Mouse (Mus musculus) stomach, postnatal 0 days (tissue): ENCODE results near the gene Eif2d. TPM values are rescaled to one million over a fixed set of nuclear protein-coding genes. Genes with fewer than 3 reads are reported as not detected.
A peak's percentile ranks its signal among the peaks of the same experiment; 100 is the strongest.

Experiments used
- ATAC-seq: fragments of 200-750 bp; cut with Nextera tagmentation; 2 replicates; pipeline ENCODE4 v1.8.0; 2017; ENCODE audit not compliant: low FRiP score, low TSS enrichment
- DNase-seq: peaks from one replicate; pipeline ENCODE4 v3.0.0-alpha.2; 2016; ENCODE audit warnings: low spot score
- H3K27ac ChIP-seq: fragments of 300-500 bp; sonication (generic); replicated peaks from 2 replicates; pipeline ENCODE4 v1.5.1; 2014; ENCODE audit warnings: mild to moderate bottlenecking, control low read depth
- H3K27me3 ChIP-seq: fragments of 300-500 bp; sonication (generic); 2 replicates; pipeline ENCODE4 v1.6.1; 2014; ENCODE audit warnings: low read length; ENCODE audit not compliant: control insufficient read depth, insufficient read depth
- H3K36me3 ChIP-seq: fragments of 300-500 bp; sonication (generic); 2 replicates; pipeline ENCODE4 v1.6.1; 2014; ENCODE audit warnings: low read length, mixed read lengths; ENCODE audit not compliant: control insufficient read depth, insufficient read depth
- H3K4me1 ChIP-seq: fragments of 300-500 bp; sonication (generic); replicated peaks from 2 replicates; pipeline ENCODE4 v1.6.1; 2014; ENCODE audit warnings: antibody characterized with exemption; ENCODE audit not compliant: control insufficient read depth, insufficient read depth
- H3K4me2 ChIP-seq: fragments of 300-500 bp; sonication (generic); replicated peaks from 2 replicates; pipeline ENCODE4 v1.6.1; 2014; ENCODE audit warnings: low read depth, mild to moderate bottlenecking, control low read depth, moderate library complexity
- H3K4me3 ChIP-seq: fragments of 300-500 bp; sonication (generic); 2 replicates; pipeline ENCODE4 v1.5.1; 2014; ENCODE audit warnings: low read depth, low read length, control low read depth
- H3K9ac ChIP-seq: fragments of 300-500 bp; sonication (generic); 2 replicates; pipeline ENCODE4 v1.6.1; 2014; ENCODE audit warnings: mild to moderate bottlenecking, low read length, control low read depth, mixed read lengths
- H3K9me3 ChIP-seq: fragments of 300-500 bp; sonication (generic); 2 replicates; pipeline ENCODE4 v1.6.1; 2016; ENCODE audit warnings: low read length; ENCODE audit not compliant: control insufficient read depth
- CTCF ChIP-seq: IDR thresholded peaks from 2 replicates; pipeline ENCODE4 v1.5.1; 2016; ENCODE audit warnings: antibody characterized with exemption, low read depth, mild to moderate bottlenecking, moderate library complexity
- EP300 ChIP-seq: optimal IDR thresholded peaks from 2 replicates; pipeline ENCODE3; 2016; ENCODE audit warnings: antibody characterized with exemption
- WGBS: fragments of 180-500 bp; shearing (Covaris S2); extraction: QIAGEN DNeasy Blood & Tissue Kit; methylation state at CpG from one replicate; pipeline ENCODE4 v1.1.7; 2014; 5-methylcytosine and 5-hydroxymethylcytosine counted together
- polyA plus RNA-seq: library from polyadenylated mRNA; unstranded; fragments of >200 nt; fragmentation: Nextera tagmentation; extraction: Ambion mirVana; gene quantifications from 2 replicates; pipeline ENCODE4 v1.2.1, GENCODE M21; 2015

Gene Eif2d
- polyA plus RNA-seq, 1 experiment from 2014 or later: 36.3 TPM

- Histone ChIP-seq H3K4me2 (0 out of 2 replicates have a peak overlapping the region, but pooled peaks have one; percentile 5), H3K9ac (no peak overlapping the region), H3K27me3 (no peaks in the 10 kb centered on the region), H3K9me3 (no peaks in the 10 kb centered on the region), H3K36me3 (no peaks in the 10 kb centered on the region), H3K27ac (peak overlapping the region; percentile 65), H3K4me3 (no peak overlapping the region; the same call in 1 of the 2 replicates), H3K4me1 (peaks cover 11% of the 10 kb centered on the region)
- 44% methylated on average over 12 of the region's 12 CpGs for WGBS
- ATAC-seq (peak; percentile 73), DNase-seq (peak; percentile 61)
- no peak for TF ChIP-seq EP300
- TF ChIP-seq CTCF: peak; percentile 56
Measured at GRCm38 (mm10) chr1:131199976-131200375, 47.0 kb downstream of the Eif2d start.

- peak overlapping the region; percentile 65 for H3K27ac ChIP-seq
- H3K9me3 ChIP-seq: no peaks in the 10 kb centered on the region
- TF ChIP-seq CTCF (no peak), EP300 (no peak)
Measured at GRCm38 (mm10) chr1:131200588-131200987, 47.6 kb downstream of the Eif2d start.

GRCm38 (mm10) chr1:131201391-131201790 is 48.4 kb downstream of the Eif2d start:
- TF ChIP-seq CTCF: no peak
- TF ChIP-seq EP300: no peak
- DNase-seq: no peak
- no peak for ATAC-seq
- no peak overlapping the region for H3K4me3 ChIP-seq
- H3K27me3 ChIP-seq: no peaks in the 10 kb centered on the region
- no peaks in the 10 kb centered on the region for H3K9me3 ChIP-seq
- H3K4me1 ChIP-seq: peaks cover 8% of the 10 kb centered on the region; the same call in 1 of the 2 replicates
- H3K9ac ChIP-seq: no peak overlapping the region
- peak overlapping the region; percentile 65 for H3K27ac ChIP-seq
- 72% methylated on average over 4 of the region's 4 CpGs for WGBS
- no peaks in the 10 kb centered on the region for H3K36me3 ChIP-seq
- no peak overlapping the region for H3K4me2 ChIP-seq

More at GRCm38 (mm10) chr1:131200588-131200987, 47.6 kb downstream of the Eif2d start:
- Histone ChIP-seq H3K4me3 (no peak overlapping the region), H3K4me2 (no peak overlapping the region), H3K4me1 (peaks cover 11% of the 10 kb centered on the region), H3K36me3 (no peaks in the 10 kb centered on the region), H3K27me3 (no peaks in the 10 kb centered on the region), H3K9ac (no peak overlapping the region)
- DNase-seq: no peak
- 20% methylated on average over 10 of the region's 10 CpGs for WGBS
- ATAC-seq: no peak

GRCm38 (mm10) chr1:131204461-131204860 is 51.5 kb downstream of the Eif2d start:
- no peaks in the 10 kb centered on the region for H3K9me3 ChIP-seq
- H3K27me3 ChIP-seq: no peaks in the 10 kb centered on the region
- no peak for DNase-seq
- no peak for TF ChIP-seq EP300
- TF ChIP-seq CTCF: no peak
- WGBS: 81% methylated on average over 8 of the region's 8 CpGs
- ATAC-seq: no peak
- peaks cover 8% of the 10 kb centered on the region; the same call in 1 of the 2 replicates for H3K4me1 ChIP-seq
- no peak overlapping the region for H3K27ac ChIP-seq
- H3K4me3 ChIP-seq: no peak overlapping the region
- H3K4me2 ChIP-seq: no peak overlapping the region
- H3K36me3 ChIP-seq: no peaks in the 10 kb centered on the region
- H3K9ac ChIP-seq: no peak overlapping the region

GRCm38 (mm10) chr1:131206342-131206741 is 53.4 kb downstream of the Eif2d start:
- H3K9me3 ChIP-seq: no peaks in the 10 kb centered on the region
- H3K36me3 ChIP-seq: no peaks in the 10 kb centered on the region
- H3K4me1 ChIP-seq: no peaks in the 10 kb centered on the region
- 0 out of 2 replicates have a peak overlapping the region, but pooled peaks have one; percentile 18 for H3K27ac ChIP-seq
- no peak overlapping the region for H3K9ac ChIP-seq
- TF ChIP-seq EP300 (no peak), CTCF (no peak)
- H3K4me2 ChIP-seq: no peak overlapping the region
- DNase-seq (no peak), ATAC-seq (no peak)
- H3K27me3 ChIP-seq: no peaks in the 10 kb centered on the region
- no peak overlapping the region for H3K4me3 ChIP-seq
- 45% methylated on average over 5 of the region's 5 CpGs for WGBS

- H3K4me1 ChIP-seq: no peaks in the 10 kb centered on the region
- no peaks in the 10 kb centered on the region for H3K36me3 ChIP-seq
- 1% methylated on average over 5 of the region's 5 CpGs for WGBS
- ATAC-seq (peak; percentile 54; the same call in 1 of the 2 replicates), DNase-seq (peak; percentile 74)
- H3K9me3 ChIP-seq: no peaks in the 10 kb centered on the region
- no peak overlapping the region for H3K9ac ChIP-seq
- H3K4me3 ChIP-seq: no peak overlapping the region
- H3K27ac ChIP-seq: no peak overlapping the region
- TF ChIP-seq CTCF (peak; percentile 83), EP300 (no peak)
- no peaks in the 10 kb centered on the region for H3K27me3 ChIP-seq
- H3K4me2 ChIP-seq: no peak overlapping the region
Measured at GRCm38 (mm10) chr1:131207531-131207930, 54.5 kb downstream of the Eif2d start.
